8 mouse cellular contexts compared by ENCODE assay signal in genomic region chr12:111537796-111538291, GRCm38 (mm10). TPM values are rescaled to one million over a fixed set of nuclear protein-coding genes. Genes with fewer than 3 reads are reported as not detected.
DNase-seq lines count a peak whose midpoint lies in the region; ATAC-seq and TF ChIP-seq lines count a peak whose summit lies in the region.

Eif5 (plus strand) TSS chr12:111538016.

- H3K27me3 ChIP-seq in megakaryocyte, embryonic 14.5 days (replicated peaks) = peaks cover 10% of the 10 kb centered on the region

- peak within 1 kb of the TSS; percentile 96 for H3K27ac ChIP-seq in cortical plate, adult 2 months (ENCODE audit: insufficient read depth, low read length)

- peaks cover 6% of the 10 kb centered on the region for H3K4me1 ChIP-seq in cortical plate, adult 2 months (ENCODE audit: control insufficient read depth, insufficient read depth, low read length)
- H3K4me1 ChIP-seq in megakaryocyte, embryonic 14.5 days = peaks cover 57% of the 10 kb centered on the region

- H3K9me3 ChIP-seq in megakaryocyte, embryonic 14.5 days = no peaks in the 10 kb centered on the region

- peak; percentile 98 for DNase-seq in gastrocnemius, adult 8-10 months (ENCODE audit: low spot score in 2 of 2)
- peak; percentile 93 for DNase-seq in hindlimb bud, embryonic 11.5 days (ENCODE audit: extremely low spot score, low read depth, low spot score)
- DNase-seq in left cerebral cortex, adult 8-10 months (ENCODE audit: low spot score in 2 of 2) = peak; percentile 98
- DNase-seq in right cerebral cortex, postnatal 10 days (ENCODE audit: low spot score in 2 of 2) = peak; percentile 99 to 100
- peak; percentile 99 for DNase-seq in urinary bladder, postnatal 25 days (ENCODE audit: low spot score)

- H3K4me3 ChIP-seq in cortical plate, adult 2 months (ENCODE audit: insufficient read depth, low read length) = peak within 1 kb of the TSS; percentile 50
- peak within 1 kb of the TSS; percentile 92 for H3K4me3 ChIP-seq in megakaryocyte, embryonic 14.5 days (replicated peaks)

- no peak for TF ChIP-seq CTCF in cortical plate, adult 2 months (IDR thresholded peaks at IDR 0.05; ENCODE audit: extremely low read depth, insufficient read depth, low read length)

- peak; percentile 74 for TF ChIP-seq POLR2A in cortical plate, adult 2 months (IDR thresholded peaks at IDR 0.05; ENCODE audit: extremely low read depth, insufficient read depth, low read length)

- H3K36me3 ChIP-seq in megakaryocyte, embryonic 14.5 days (replicated peaks; ENCODE audit: low read length) = peaks cover 40% of the 10 kb centered on the region

- ATAC-seq in activated CD4-positive, CD25-positive, alpha-beta regulatory T cell, adult 4 months = peak; percentile 94

RNA-seq across cellular contexts. Expression of gene Eif5, which starts in this region (rescaled TPM):
- 100 to 1,000 TPM; 177 to 194 TPM for polyA plus RNA-seq in activated CD4-positive, CD25-positive, alpha-beta regulatory T cell, adult 4 months (2017; shearing (Covaris generic))
- 149 and 160 TPM in 2 replicates for polyA plus RNA-seq in cortical plate, adult 2 months (2012; rRNA removed)
- total RNA-seq in gastrocnemius, adult 8-10 months (2022) = 100 to 1,000 TPM; 151 to 194 (median 168) TPM
- 100 to 1,000 TPM; 244 to 339 (median 284) TPM for total RNA-seq in left cerebral cortex, adult 8-10 months (2022)
- polyA plus RNA-seq in megakaryocyte, embryonic 14.5 days (2012; ENCODE audit: insufficient read depth, low replicate concordance) = 17.8 and 28.5 TPM in 2 replicates

Comparison
In these comparisons a context has a peak if more than half of its experiments do, and no peak if none do; other contexts are left out.
1. Peak in every context shown above with its lines: DNase-seq, ATAC-seq, H3K4me3 ChIP-seq and H3K27ac ChIP-seq.